In the genomic region with DNA sequence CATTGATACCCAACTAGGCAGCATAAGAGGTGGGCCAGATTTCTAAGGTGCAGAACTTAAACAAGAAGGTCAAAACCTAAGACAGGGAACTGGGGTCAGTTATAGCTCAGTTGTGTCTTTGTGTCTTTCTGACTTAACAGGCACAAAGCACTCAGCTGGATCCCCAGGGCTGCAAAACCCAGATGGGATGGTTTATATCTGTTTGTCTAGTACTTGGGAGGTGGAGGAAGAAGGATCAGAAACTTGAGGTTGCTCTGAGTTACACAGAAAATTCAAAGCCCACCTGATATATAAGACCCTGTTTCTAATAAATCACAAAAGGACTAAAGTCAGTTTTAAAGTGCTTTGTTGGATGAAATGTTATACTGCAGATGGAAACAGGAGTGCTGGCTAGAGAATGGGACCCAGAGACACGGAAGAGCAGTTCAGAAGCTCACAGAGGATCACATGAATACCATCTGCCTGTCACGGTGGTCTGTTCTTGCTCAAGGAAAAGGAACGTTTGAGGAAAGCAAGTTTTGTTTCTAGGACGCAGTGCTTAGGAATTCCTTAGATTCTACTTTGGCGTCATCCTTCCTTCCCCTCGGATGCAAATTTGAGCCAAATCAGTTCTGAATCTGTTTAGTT, we compare ENCODE assay signal across 24 mouse cellular contexts. TPM values are rescaled to one million over a fixed set of nuclear protein-coding genes. Genes with fewer than 3 reads are reported as not detected.
DNase-seq lines count a peak whose midpoint lies in the region; ATAC-seq and TF ChIP-seq lines count a peak whose summit lies in the region.
"Had no signal": no experiment of that assay in that cellular context is flagged by ENCODE, and none has a peak within 500 bp of the region (broad histone marks: within the 10 kb centered on the region; RNA-seq: fewer than 3 reads in every experiment).

No protein-coding gene starts in this region.

- H3K9ac ChIP-seq in intestine, embryonic 14.5 days (ENCODE audit: low read length): no peak overlapping the region
- H3K9ac ChIP-seq in intestine, postnatal 0 days (ENCODE audit: low read depth, low read length): no peak overlapping the region
- no peak overlapping the region for H3K9ac ChIP-seq in kidney, embryonic 16.5 days (replicated peaks; ENCODE audit: low read length)
- H3K9ac ChIP-seq in intestine, embryonic 15.5 days: no peak overlapping the region
- no peak overlapping the region for H3K9ac ChIP-seq in intestine, embryonic 16.5 days (ENCODE audit: low read depth, low read length)
- H3K9ac ChIP-seq: embryonic facial prominence, embryonic 12.5 days; forebrain, embryonic 12.5 days; forebrain, embryonic 15.5 days; heart, embryonic 13.5 days; hindbrain, embryonic 12.5 days; hindbrain, embryonic 15.5 days had no signal

- ATAC-seq in intestine, embryonic 14.5 days (replicated peaks; ENCODE audit: low FRiP score, low TSS enrichment, low read depth): peak; percentile 62; the same call in 1 of the 2 replicates
- no peak for ATAC-seq in intestine, postnatal 0 days
- peak; percentile 54; the same call in 1 of the 2 replicates for ATAC-seq in kidney, embryonic 16.5 days (ENCODE audit: low FRiP score, low TSS enrichment)
- peak; percentile 61 for ATAC-seq in intestine, embryonic 15.5 days
- ATAC-seq in intestine, embryonic 16.5 days: peak; percentile 42
- ATAC-seq: CD4-positive, CD25-positive, alpha-beta regulatory T cell, adult 4 months; forebrain, embryonic 15.5 days had no signal

- H3K9me3 ChIP-seq in intestine, embryonic 14.5 days (ENCODE audit: control insufficient read depth, low read length): no peaks in the 10 kb centered on the region
- no peaks in the 10 kb centered on the region for H3K9me3 ChIP-seq in intestine, postnatal 0 days (ENCODE audit: control insufficient read depth)
- no peaks in the 10 kb centered on the region for H3K9me3 ChIP-seq in kidney, embryonic 16.5 days (ENCODE audit: low read length)
- H3K9me3 ChIP-seq in intestine, embryonic 15.5 days: no peaks in the 10 kb centered on the region
- H3K9me3 ChIP-seq in intestine, embryonic 16.5 days (ENCODE audit: control insufficient read depth, low read length): no peaks in the 10 kb centered on the region
- H3K9me3 ChIP-seq: embryonic facial prominence, embryonic 12.5 days; forebrain, embryonic 12.5 days; forebrain, embryonic 15.5 days; heart, embryonic 10.5 days; heart, embryonic 13.5 days; hindbrain, embryonic 12.5 days; hindbrain, embryonic 15.5 days had no signal

- no peaks in the 10 kb centered on the region for H3K36me3 ChIP-seq in intestine, embryonic 14.5 days (ENCODE audit: control insufficient read depth, insufficient read depth, low read length)
- no peaks in the 10 kb centered on the region for H3K36me3 ChIP-seq in intestine, postnatal 0 days (ENCODE audit: control insufficient read depth, insufficient read depth)
- H3K36me3 ChIP-seq in kidney, embryonic 16.5 days (ENCODE audit: insufficient read depth, low read length): no peaks in the 10 kb centered on the region
- H3K36me3 ChIP-seq in kidney, adult 2 months (ENCODE audit: control insufficient read depth, insufficient read depth, low read length): no peaks in the 10 kb centered on the region
- H3K36me3 ChIP-seq in intestine, embryonic 15.5 days: no peaks in the 10 kb centered on the region
- H3K36me3 ChIP-seq in intestine, embryonic 16.5 days (ENCODE audit: control insufficient read depth, insufficient read depth, low read length): no peaks in the 10 kb centered on the region
- H3K36me3 ChIP-seq: embryonic facial prominence, embryonic 12.5 days; forebrain, embryonic 12.5 days; forebrain, embryonic 15.5 days; heart, embryonic 10.5 days; heart, embryonic 13.5 days; hindbrain, embryonic 12.5 days; hindbrain, embryonic 15.5 days had no signal

- no peaks in the 10 kb centered on the region for H3K27me3 ChIP-seq in intestine, embryonic 14.5 days (replicated peaks; ENCODE audit: control insufficient read depth, insufficient read depth, low read length)
- no peaks in the 10 kb centered on the region for H3K27me3 ChIP-seq in intestine, postnatal 0 days (replicated peaks; ENCODE audit: control insufficient read depth, insufficient read depth, low read length)
- H3K27me3 ChIP-seq in kidney, embryonic 16.5 days (ENCODE audit: insufficient read depth, low read length): no peaks in the 10 kb centered on the region
- no peaks in the 10 kb centered on the region for H3K27me3 ChIP-seq in kidney, adult 2 months (replicated peaks; ENCODE audit: control insufficient read depth, insufficient read depth, low read length)
- H3K27me3 ChIP-seq in intestine, embryonic 15.5 days (replicated peaks): no peaks in the 10 kb centered on the region
- H3K27me3 ChIP-seq in intestine, embryonic 16.5 days (replicated peaks; ENCODE audit: control insufficient read depth, insufficient read depth, low read length): no peaks in the 10 kb centered on the region
- H3K27me3 ChIP-seq: embryonic facial prominence, embryonic 12.5 days; forebrain, embryonic 12.5 days; forebrain, embryonic 15.5 days; heart, embryonic 13.5 days; hindbrain, embryonic 12.5 days; hindbrain, embryonic 15.5 days had no signal

- H3K4me2 ChIP-seq in intestine, embryonic 14.5 days (ENCODE audit: low read length): no peak overlapping the region
- no peak overlapping the region for H3K4me2 ChIP-seq in intestine, postnatal 0 days (replicated peaks; ENCODE audit: low read depth)
- H3K4me2 ChIP-seq in kidney, embryonic 16.5 days (replicated peaks; ENCODE audit: low read depth, low read length): no peak overlapping the region
- H3K4me2 ChIP-seq in intestine, embryonic 15.5 days (replicated peaks): no peak overlapping the region
- no peak overlapping the region for H3K4me2 ChIP-seq in intestine, embryonic 16.5 days (ENCODE audit: low read depth, low read length)
- H3K4me2 ChIP-seq: embryonic facial prominence, embryonic 12.5 days; forebrain, embryonic 12.5 days; forebrain, embryonic 15.5 days; heart, embryonic 13.5 days; hindbrain, embryonic 12.5 days; hindbrain, embryonic 15.5 days had no signal

- no peaks in the 10 kb centered on the region; the same call in 1 of the 2 replicates for H3K4me1 ChIP-seq in intestine, embryonic 14.5 days (replicated peaks; ENCODE audit: control insufficient read depth, insufficient read depth, low read length)
- no peaks in the 10 kb centered on the region; the same call in 1 of the 2 replicates for H3K4me1 ChIP-seq in intestine, postnatal 0 days (replicated peaks; ENCODE audit: control insufficient read depth, insufficient read depth, low read length)
- H3K4me1 ChIP-seq in kidney, embryonic 16.5 days (ENCODE audit: insufficient read depth, low read length): no peaks in the 10 kb centered on the region
- H3K4me1 ChIP-seq in kidney, adult 2 months (ENCODE audit: control insufficient read depth, insufficient read depth, low read length): no peaks in the 10 kb centered on the region
- H3K4me1 ChIP-seq in intestine, embryonic 15.5 days (replicated peaks): no peaks in the 10 kb centered on the region
- no peaks in the 10 kb centered on the region; the same call in 1 of the 2 replicates for H3K4me1 ChIP-seq in intestine, embryonic 16.5 days (ENCODE audit: control insufficient read depth, insufficient read depth, low read length)
- H3K4me1 ChIP-seq: embryonic facial prominence, embryonic 12.5 days; forebrain, embryonic 12.5 days; forebrain, embryonic 15.5 days; heart, embryonic 10.5 days; heart, embryonic 13.5 days; hindbrain, embryonic 12.5 days; hindbrain, embryonic 15.5 days had no signal

- no peak for DNase-seq in intestine, embryonic 14.5 days (ENCODE audit: low spot score)
- no peak for DNase-seq in kidney, adult 2 months
- DNase-seq: adrenal gland, adult 8-10 months; adrenal gland, postnatal 25 days; cerebellum, adult 18-20 months; cerebellum, adult 9-10 months; cerebellum, postnatal 14 days; gastrocnemius, postnatal 25 days; heart, adult 2 months; heart, postnatal 14 days had no signal

- H3K4me3 ChIP-seq in intestine, embryonic 14.5 days (ENCODE audit: low read depth, low read length): no peak overlapping the region
- no peak overlapping the region for H3K4me3 ChIP-seq in intestine, postnatal 0 days (ENCODE audit: low read depth, low read length)
- no peak overlapping the region for H3K4me3 ChIP-seq in kidney, embryonic 16.5 days (ENCODE audit: low read length)
- no peak overlapping the region for H3K4me3 ChIP-seq in kidney, adult 2 months (ENCODE audit: insufficient read depth, low read depth, low read length)
- no peak overlapping the region for H3K4me3 ChIP-seq in intestine, embryonic 15.5 days (replicated peaks)
- H3K4me3 ChIP-seq in intestine, embryonic 16.5 days (ENCODE audit: low read length): no peak overlapping the region
- H3K4me3 ChIP-seq: embryonic facial prominence, embryonic 12.5 days; erythroblast, embryonic 14.5 days; forebrain, embryonic 12.5 days; forebrain, embryonic 15.5 days; heart, adult 2 months; heart, embryonic 10.5 days; heart, embryonic 13.5 days; hindbrain, embryonic 12.5 days; hindbrain, embryonic 15.5 days had no signal

- WGBS in intestine, embryonic 14.5 days: 25% methylated on average over 6 of the region's 6 CpGs
- WGBS in intestine, postnatal 0 days: 64% methylated on average over 6 of the region's 6 CpGs
- WGBS in kidney, embryonic 16.5 days: 52% methylated on average over 6 of the region's 6 CpGs
- WGBS in kidney, adult 2 months: 30% methylated on average over 6 of the region's 6 CpGs
- 47% methylated on average over 6 of the region's 6 CpGs for WGBS in intestine, embryonic 15.5 days
- WGBS in intestine, embryonic 16.5 days: 43% methylated on average over 6 of the region's 6 CpGs

- TF ChIP-seq POLR2A in kidney, adult 2 months (IDR thresholded peaks at IDR 0.05; ENCODE audit: low read depth, low read length): no peak

- H3K27ac ChIP-seq in intestine, embryonic 14.5 days (ENCODE audit: low read depth): peak overlapping the region; percentile 59
- H3K27ac ChIP-seq in intestine, postnatal 0 days (ENCODE audit: low read depth, low read length): no peak overlapping the region
- no peak overlapping the region for H3K27ac ChIP-seq in kidney, embryonic 16.5 days (ENCODE audit: low read length)
- no peak overlapping the region for H3K27ac ChIP-seq in kidney, adult 2 months (ENCODE audit: insufficient read depth, low read depth, low read length)
- no peak overlapping the region for H3K27ac ChIP-seq in intestine, embryonic 15.5 days
- no peak overlapping the region for H3K27ac ChIP-seq in intestine, embryonic 16.5 days (ENCODE audit: low read length)
- H3K27ac ChIP-seq: embryonic facial prominence, embryonic 12.5 days; forebrain, embryonic 12.5 days; forebrain, embryonic 15.5 days; heart, adult 2 months; heart, embryonic 10.5 days; heart, embryonic 13.5 days; hindbrain, embryonic 12.5 days; hindbrain, embryonic 15.5 days had no signal

- TF ChIP-seq CTCF in intestine, postnatal 0 days (IDR thresholded peaks at IDR 0.05; ENCODE audit: low read depth): no peak
- TF ChIP-seq CTCF in kidney, adult 2 months (conservative IDR thresholded peaks at IDR 0.05; ENCODE audit: insufficient read depth, insufficient read length, low read depth, low read length): no peak

RNA-seq across cellular contexts. Expression of gene Pde3a, which starts 16.2 kb away (rescaled TPM):
- polyA plus RNA-seq in intestine, embryonic 14.5 days (2014; fragmentation: Nextera tagmentation; extraction: Ambion mirVana): 24.3 and 26.9 TPM in 2 replicates
- 17.6 and 18.6 TPM in 2 replicates for polyA plus RNA-seq in intestine, postnatal 0 days (2015; fragmentation: Nextera tagmentation; extraction: Ambion mirVana)
- 11.5 and 12.1 TPM in 2 replicates for polyA plus RNA-seq in kidney, embryonic 16.5 days (2015; fragmentation: Nextera tagmentation; extraction: Ambion mirVana)
- polyA plus RNA-seq in kidney, adult 2 months (2012; rRNA removed): 4.1 and 4.2 TPM in 2 replicates
- 19.5 and 20.8 TPM in 2 replicates for polyA plus RNA-seq in intestine, embryonic 15.5 days (2015; fragmentation: Nextera tagmentation; extraction: Ambion mirVana)
- 14.7 and 17.9 TPM in 2 replicates for polyA plus RNA-seq in intestine, embryonic 16.5 days (2015; fragmentation: Nextera tagmentation; extraction: Ambion mirVana)
- polyA plus RNA-seq: C2C12; CD4-positive, CD25-positive, alpha-beta regulatory T cell, adult 4 months; erythroblast, embryonic 14.5 days had no signal
